Mouse (Mus musculus): ENCODE data around the gene Pdzph1. TPM values are rescaled to one million over a fixed set of nuclear protein-coding genes. Genes with fewer than 3 reads are reported as not detected.

The Pdzph1 gene
- total RNA-seq (2021) = 1 to 10 TPM; 1.6 to 1.8 TPM
- long read RNA-seq, experiment 1, partial matches to known transcripts = 1 of 3 reads
- long read RNA-seq, experiment 1, other reads (novel, unspliced or antisense) = 2 of 3 reads
- long read RNA-seq, experiment 2, partial matches to known transcripts = 0 of 1 reads
- long read RNA-seq, experiment 2, other reads (novel, unspliced or antisense) = 1 of 1 reads

DNA sequence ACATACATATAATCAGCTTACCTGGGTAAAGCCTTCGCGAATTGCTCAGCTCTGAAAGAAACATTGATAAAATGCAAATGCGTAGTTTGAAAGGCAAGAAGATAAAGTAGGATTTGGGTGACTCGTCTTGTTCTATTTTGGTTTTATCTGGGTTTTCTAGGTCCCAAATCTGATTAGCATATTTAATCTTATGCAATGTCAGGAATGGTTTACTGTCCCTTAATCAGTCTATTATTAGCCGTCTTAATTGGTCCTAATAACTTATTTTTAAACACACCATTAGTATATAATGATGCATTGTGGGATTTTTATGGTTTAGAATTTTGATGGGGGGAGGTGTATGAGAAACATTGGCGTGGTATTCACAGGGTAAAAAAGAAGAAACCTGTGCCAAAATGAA is at the start of gene Pdzph1:
TSS of gene Pdzph1 (minus strand) at position 101 of the 400 bp plus-strand sequence.
- DNase-seq (ENCODE audit: low spot score in 2 of 2) = no peak

DNA sequence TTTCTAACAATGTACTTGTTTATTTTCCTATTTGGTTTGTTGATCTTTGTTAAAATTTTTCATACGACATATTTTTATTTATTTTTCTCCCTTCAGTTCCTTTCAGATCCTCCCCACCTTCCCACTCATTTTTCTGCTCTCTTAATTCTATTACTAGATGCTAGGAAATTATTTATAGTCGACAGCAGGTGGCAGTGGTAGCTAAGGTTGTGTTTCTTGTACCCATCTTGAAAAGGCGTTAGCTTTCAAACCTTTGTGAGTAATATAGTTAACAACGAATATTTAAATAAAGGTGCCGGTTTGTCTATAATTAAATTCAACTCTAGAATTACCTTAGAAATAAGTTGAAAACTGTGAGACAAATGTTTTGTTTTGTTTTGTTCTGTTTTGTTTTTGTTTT is 48.6 kb upstream of the Pdzph1 start:
- peak in 1 of 2 experiments; percentile 43 for DNase-seq (ENCODE audit: low spot score in 2 of 2)

DNA sequence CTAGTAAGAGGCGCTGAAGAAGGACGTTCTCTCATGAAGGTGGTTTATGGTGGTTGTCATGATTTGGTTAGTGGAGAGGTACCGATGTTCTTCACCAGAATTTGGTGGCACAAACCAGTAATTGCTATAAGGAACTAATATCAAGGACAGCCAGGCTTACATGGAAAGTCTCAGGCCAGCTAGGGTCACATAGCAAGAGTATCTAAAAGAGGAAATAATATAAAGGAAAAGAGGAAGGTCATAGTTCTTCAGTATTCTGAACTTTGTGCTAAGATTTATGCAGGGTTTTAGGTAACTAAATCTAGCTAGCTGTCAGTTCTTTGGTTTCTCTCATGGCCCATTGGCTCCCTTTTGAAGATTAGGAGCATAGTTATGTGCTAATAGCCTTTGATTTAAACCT is 42.3 kb upstream of the Pdzph1 start:
- DNase-seq (ENCODE audit: low spot score in 2 of 2) = no peak

DNA sequence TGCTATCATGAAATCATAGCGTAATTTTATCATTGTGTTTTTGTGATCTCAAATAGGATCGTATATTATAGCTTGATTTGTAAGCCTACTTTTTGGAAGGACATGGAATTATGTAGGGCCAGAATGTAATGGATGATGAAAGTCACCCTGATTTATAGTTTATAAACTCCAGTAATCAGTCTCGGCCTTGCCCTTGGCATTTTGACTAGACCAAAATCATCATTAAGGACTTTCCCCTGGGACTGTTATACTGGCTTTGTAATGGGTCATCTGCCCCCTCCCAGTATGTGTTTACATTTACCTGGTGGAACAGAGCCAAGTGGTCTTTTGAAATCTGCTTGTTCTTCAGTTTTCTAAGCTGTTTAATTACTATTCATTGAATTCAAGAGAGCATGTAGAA is 35.2 kb upstream of the Pdzph1 start:
- DNase-seq (ENCODE audit: low spot score in 2 of 2) = no peak

DNA sequence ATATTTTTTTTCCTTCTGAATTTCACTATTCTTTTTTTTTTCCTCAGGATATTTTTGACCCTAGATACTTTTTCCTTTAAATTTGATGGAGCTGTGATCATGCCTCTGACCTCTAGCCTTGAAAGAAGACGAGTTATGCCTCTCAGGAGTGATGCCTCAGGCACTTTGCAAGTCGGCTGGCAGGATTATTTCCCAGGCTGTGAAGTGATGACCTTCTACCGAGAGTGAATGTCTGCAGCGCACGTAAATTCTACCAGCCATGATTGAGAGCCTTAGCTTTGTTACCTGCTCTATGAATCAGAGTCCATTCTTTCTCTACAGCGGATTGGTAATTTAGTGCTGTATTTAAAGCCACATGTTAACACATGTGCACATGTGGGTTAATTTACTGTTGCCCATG is 33.3 kb upstream of the Pdzph1 start:
- DNase-seq (ENCODE audit: low spot score in 2 of 2) = no peak

DNA sequence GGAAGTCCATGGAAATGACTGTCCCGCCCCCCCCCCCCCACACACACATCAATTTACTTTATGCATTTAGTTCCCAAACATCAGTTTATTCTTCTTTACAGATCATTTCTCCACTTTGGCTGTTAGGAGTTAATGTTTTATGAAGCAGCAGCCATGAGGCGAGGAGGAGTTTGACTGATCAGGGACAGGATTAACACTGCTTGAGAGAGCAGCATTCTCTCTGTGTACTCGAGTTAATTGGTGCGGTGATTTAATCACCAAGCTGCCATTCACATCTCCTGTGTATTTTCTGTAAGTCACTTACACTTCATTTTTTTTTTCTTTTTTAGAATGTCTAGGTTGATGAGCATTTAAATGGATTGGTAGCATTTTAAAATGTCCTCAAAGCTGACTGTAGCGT is 32.8 kb upstream of the Pdzph1 start:
- no peak for DNase-seq (ENCODE audit: low spot score in 2 of 2)

DNA sequence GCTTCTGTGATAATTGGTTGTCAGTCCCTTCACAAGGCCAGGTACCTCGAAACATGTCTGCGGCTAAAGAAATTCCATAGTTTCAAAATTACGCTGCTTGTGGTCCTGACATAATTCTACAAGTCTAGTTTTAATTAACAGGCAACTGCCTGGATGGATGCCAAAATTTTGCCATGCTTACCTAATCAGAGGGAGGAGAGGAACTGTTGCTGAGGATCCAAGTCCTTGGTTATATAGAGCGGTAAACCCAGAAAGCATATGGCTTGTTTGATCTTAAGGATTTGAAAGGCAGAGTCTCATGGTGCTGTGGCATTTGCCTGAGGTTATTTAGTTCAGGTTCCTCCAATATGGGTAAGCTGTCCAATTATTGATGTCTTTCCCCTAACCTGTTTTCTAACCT is 27.5 kb upstream of the Pdzph1 start:
- DNase-seq (ENCODE audit: low spot score in 2 of 2) = no peak

DNA sequence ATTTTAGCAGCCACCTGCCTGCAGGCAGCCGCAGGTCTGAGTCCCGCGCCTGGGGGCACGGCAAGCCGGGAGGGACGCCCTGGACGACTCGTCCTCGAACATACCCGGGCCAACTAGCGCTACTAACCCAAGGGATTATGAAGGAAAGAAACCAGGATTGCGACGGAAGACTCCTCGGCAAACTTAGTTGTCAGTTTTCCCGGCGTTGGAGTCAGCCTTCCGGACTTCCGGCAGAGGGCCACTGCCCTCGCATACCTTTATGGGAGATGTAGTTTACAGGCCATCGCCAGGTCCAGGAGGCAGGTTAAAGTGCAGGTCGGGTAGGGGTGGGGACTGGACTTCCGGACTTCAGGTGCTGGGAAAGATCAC is 21.9 kb upstream of the Pdzph1 start, which contains the start of gene Nudt12:
TSS of gene Nudt12 (minus strand) at position 282 of the 369 bp plus-strand sequence.
- DNase-seq (ENCODE audit: low spot score in 2 of 2) = peak; percentile 35 to 63

DNA sequence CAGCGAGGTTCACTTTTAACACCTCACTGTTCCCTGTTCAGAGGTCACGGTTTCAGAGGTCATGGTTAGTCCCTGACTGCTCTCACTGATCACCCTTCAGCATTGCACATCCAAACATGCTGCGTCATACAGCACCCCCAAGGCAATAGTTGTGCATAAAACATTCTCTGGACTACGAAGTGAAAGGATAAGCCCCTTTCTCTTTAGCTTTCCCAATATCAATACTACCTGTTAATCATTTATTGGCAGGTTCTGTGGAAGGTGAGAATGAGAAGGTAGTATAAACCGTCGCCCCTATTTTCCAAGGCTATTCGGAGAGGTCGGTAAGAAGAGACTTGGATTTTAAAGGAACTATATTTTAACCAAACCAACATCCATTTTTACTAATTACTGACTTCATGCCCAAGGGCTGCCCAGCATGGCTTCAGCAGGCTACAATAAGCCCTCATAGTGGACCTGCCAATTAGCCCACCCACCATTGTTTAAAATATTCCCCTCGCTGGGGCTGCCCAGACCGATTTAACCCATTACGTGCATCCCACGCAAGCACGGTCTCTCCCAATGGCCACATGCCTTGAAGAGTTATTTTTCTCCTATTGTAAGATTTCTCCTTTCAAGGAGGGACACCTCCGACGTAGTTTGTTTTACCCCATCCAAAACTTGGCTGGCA is 21.4 kb upstream of the Pdzph1 start:
- DNase-seq (ENCODE audit: low spot score in 2 of 2) = peak in 1 of 2 experiments; percentile 6

DNA sequence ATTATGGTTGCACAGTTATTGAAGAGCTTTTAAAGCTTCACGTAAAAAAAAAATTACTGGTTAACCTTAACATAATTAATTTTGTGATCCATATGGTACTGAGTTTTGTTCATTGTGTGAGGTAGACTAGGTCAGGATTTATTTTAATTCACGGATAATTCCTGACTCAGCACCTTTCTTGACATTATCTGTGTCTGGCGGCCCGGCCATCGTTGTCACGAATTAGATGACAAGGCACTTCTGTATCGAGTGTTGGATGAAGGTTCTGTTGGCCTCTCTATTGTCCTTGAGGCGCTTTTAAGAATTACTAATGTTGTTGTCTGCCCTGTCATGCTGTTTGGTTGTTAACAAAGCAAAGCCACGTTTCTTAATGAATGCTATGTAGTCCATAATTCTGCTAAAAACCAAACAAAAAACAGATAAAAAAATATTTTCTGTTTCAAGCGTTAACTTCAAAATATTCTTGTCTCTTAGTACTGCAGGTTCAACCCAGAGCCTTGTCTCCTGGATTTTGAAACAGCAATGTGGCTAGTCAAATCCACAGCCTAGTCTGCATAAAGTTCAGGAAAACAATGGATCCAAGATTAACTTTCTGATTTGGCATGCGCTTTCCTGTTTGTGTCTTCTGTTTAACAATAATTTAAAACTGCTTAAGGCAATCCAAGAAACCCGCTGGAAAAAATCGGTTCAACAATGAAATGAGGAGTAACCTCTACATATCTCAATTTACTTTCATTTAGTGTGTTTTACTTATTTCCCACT is 20.6 kb upstream of the Pdzph1 start:
- DNase-seq (ENCODE audit: low spot score in 2 of 2) = no peak

DNA sequence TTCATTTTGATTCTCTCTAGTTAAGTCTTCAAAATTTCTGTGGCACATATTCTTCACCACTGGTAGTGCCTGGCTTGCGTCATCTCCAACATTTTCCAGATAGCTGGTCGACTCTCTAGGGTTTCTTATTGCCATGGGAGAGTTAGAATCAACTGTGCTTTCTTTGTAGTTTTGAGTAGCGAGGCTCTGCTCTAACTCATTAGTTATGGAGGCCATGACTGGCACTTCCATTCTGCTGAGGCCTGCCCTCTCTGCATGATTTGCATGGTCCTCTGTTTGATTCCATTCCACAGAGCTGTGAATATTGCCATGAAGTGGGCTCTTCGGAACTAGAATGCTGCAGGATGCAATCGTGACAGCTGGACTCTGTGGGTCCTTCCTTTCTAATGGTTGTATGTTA is 17.9 kb downstream of the Pdzph1 start:
- no peak for DNase-seq (ENCODE audit: low spot score in 2 of 2)

DNA sequence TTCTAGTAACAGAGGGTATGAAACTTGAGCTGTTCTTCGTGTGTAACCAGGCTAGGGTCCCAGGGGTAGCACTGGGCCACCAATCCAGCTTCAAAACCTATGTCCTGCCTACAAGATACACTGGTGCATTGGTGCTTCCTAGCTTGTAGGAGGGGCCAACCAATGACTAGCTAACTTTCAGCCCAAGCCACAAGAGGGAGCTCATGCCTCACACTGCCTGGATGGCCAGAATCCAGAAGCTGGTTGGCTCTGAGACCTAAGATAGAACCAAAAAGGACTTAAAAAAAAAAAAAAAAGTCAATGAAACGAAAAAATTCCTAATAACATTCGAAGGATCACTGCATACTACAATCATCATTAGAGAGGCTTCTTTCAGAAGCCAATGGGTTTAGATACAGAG is 31.3 kb downstream of the Pdzph1 start:
- no peak for DNase-seq (ENCODE audit: low spot score in 2 of 2)

DNA sequence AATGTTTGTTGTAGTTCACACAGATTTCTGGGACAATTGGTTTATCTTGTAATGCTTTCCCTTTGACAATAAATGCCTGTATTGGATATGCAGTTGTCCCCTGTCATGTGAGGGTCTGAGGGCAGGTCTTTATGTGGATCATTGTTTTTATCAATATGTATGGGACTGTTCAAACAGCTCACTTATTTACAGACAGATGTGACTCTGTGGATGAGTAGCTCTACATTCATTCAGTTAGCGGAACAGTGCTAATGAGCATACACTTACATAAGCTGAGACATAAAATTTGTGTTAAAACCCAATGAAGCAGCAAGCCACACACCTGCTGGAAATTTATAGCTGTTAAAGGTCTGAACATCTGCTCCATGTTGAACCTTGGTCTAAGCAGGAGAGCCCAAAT is 34.1 kb downstream of the Pdzph1 start:
- no peak for DNase-seq (ENCODE audit: low spot score in 2 of 2)

DNA sequence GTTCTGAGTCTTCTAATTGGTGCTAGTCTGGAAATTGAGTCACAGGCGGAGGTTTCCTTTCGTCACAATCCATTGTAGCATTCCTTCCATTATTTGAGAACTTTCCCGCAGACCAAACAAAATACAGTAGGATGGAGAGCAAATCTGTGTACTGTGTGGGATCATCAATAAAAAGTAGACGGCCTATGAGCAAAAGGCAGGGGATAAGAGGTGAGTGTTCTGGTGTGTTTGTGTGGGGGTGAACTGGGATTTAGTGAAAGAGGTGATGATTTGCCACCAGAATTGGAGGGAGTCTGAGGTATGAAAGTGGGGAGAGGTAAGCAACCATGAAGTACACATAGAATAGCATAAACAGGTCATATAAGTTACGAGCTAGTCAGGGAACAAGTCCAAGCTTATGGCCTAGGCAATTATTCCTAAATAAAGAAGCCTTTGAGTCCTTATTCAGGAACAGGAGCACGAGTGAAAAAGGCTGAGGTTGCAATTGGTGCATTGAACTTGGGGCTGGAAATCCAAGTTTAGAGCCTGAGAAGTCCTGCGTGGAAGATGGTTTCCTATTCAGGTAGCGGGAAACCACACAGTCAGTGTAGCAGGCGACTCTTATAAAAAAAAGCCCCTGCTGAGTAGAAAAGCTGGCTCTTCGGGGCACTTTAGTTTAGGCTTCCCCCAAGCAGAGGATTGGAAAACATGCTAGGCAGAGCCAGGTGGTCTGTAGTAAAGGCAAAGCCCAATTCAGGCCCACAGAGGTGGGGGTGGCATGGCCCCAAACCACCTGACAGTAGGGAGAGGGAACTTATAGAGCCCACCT is 48.0 kb downstream of the Pdzph1 start:
- DNase-seq (ENCODE audit: low spot score in 2 of 2) = no peak

DNA sequence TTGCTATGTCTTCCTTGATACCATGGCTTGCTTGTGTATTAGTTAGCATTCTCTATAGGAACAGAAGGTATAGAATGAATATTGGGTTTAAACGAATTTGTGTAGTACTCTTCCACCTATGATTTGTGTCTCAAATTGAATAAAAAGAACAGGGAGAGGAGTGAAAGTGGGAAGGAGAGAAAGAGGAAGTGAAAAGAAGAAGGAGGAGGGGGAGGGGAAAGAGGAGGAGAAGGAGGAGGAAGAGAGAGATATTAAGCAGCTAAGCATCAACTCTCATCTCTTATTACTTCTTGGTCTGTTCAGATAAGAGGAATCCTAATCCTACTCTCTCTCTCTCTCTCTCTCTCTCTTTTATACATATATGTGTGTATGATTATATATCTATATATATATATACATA is 52.6 kb downstream of the Pdzph1 start:
- no peak for DNase-seq (ENCODE audit: low spot score in 2 of 2)

DNA sequence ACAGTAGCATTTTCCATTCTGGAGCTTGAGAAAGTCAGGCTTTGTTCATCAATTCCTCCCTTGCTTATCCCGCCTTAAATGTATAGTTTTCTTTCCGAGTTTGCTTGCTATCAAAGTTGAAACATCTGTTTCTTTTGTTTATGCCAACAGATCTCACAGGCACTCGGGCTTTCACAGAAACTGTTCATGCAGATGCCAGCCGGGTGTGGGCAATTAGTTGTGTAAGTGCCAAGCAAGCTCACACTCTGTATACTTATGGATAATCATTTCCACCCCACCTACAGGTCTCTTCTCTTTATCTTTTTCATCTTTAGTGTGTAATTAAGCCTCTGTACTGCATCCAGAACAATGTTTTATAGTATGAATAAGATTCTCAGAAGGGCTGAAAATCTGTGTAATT is 53.6 kb downstream of the Pdzph1 start:
- DNase-seq (ENCODE audit: low spot score in 2 of 2) = no peak

DNA sequence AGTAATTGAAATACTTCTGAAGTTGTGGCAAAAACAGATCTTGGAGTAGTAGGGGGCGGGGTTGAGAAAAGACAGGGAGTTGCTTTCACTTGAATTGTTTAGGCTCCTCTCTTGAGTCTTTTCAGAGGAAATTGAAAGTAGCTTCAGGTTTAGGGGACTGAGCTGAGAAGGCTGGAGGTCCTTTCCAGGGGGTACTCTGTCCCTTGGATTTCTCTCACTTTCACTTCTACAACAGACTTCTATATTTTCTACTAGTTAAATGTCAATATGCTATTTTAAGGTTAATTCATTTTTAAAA is 58.2 kb downstream of the Pdzph1 start:
- no peak for DNase-seq (ENCODE audit: low spot score in 2 of 2)

DNA sequence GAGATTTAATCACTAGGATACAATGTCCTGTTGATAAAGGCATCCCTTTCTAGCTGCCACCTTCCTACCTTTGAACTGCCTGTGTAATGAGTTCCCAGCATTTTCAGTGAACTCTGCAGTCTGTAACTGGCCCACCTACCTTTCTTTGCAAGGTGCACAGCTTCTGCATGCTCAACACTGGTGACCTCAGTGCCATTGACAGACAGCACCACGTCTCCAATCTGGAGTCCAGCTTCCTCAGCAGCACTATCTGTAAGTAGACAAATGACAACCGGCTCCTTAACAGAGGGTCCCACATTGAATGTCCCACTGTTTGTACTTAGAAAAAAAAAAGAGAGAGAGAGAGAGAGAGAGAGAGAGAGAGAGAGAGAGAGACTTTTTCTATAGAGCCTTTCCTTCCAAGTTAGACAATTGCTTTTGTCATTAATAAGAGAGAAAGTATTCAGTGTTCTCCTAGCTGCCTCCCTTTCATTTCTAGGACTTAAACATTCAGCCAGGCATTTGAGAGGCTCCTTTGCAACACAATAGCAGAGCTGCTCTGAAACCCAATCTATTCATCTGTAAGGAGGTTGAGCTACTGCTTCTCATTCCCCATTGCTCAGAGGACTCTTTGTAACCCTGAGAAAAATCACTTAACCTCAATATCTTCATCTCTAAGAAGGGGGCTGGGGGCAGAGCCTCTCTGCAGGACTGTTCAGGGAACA is 58.7 kb downstream of the Pdzph1 start:
- DNase-seq (ENCODE audit: low spot score in 2 of 2) = no peak

DNA sequence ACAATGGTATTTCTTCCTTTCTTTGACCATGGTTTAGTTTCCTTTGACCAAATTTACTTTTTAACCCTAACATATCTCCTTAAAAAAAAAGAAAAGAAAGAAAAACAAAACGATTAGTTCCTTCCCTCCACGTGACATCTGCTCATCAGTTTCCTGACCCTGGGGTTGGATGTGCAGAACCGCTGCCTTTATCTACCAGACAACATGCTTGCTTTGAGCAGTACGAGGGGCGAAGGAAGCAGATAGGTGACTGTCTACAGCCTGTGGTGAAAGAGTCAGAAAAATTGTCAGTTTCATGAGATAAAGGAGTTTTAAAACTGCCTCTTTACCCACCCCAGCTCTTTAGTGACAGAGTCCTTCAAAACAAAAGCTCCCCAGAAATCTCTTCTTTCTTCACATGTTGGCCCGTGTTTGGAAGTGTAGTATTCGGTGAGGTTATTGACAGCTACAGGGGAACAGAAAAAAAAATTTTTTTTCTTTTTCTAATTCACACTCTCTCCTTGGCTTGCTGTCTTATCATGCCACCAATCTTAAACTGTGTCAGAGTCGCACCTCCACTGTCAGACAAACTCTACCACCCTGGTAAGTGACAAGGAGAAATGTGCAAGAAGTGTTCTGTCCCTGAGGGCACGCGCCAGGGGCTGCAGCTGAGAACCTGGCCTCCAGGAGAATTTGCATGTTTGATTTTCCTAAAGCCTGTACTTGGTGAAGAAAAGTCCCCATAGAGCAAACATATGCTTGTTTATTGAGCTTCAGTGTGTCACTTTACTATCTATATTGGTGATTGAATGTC is 66.2 kb downstream of the Pdzph1 start:
- DNase-seq (ENCODE audit: low spot score in 2 of 2) = no peak

DNA sequence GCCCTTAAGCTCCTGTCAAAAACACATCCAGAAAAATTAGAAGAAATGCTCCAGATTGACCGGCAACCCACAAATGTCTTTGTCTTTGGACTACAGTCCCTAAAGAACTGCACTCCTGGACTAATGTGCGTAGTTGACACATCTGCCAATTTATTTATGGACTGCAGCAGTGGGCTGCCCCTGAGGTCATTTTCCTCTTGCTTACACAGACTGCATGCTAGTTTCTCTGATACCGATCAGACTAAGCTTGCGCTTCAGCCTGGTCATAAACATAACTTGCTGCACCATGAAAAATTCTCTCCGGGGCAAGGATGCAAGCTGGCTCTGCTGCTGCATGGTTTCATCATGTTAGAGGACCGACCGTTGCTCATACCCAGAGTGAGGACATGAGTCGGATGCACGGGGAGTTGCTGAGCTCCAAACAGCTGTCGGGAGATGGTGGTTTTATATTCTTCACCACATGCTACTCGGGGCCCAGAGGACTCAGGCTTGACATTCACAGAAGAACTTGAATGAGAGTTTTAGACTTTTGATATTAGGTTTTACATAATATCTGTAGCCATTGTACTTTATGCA is 67.2 kb downstream of the Pdzph1 start:
- DNase-seq (ENCODE audit: low spot score in 2 of 2) = no peak
